Mouse (Mus musculus): Measurements from ENCODE around the gene Opalin.

DNA sequence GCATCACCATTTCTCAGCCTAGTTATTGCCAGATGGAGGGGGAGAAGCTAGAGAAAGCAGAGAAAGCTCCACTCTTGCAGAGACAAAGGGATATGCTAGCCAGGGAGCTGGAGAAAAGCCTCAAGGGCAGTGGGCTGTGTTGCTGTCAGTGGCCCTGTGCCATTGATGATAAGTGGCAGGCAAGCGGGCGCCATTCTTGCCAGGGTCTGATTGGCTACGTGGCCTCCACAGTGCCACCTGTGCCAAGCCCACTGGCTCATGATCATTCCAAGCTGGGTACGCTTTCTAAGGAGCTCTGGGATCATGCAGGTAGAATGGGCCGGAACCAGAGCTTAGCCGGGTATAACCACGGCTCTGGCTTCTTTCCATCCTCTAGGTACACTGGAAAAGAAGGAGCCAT lies 23.9 kb upstream of the Opalin start:
- no peak for TF ChIP-seq POLR2AphosphoS5 (IDR thresholded peaks at IDR 0.05; ENCODE audit: insufficient replicate concordance, low read depth, low read length)
- TF ChIP-seq CTCF (IDR thresholded peaks at IDR 0.05; ENCODE audit: low read depth, low read length) = no peak
- no peak for TF ChIP-seq GATA1 (IDR thresholded peaks at IDR 0.05; ENCODE audit: borderline replicate concordance, low read length)
- no peak for TF ChIP-seq TAL1 (conservative IDR thresholded peaks at IDR 0.05; ENCODE audit: low read depth, low read length)
- TF ChIP-seq GATA2 (IDR thresholded peaks at IDR 0.05; ENCODE audit: borderline replicate concordance, low read depth, low read length) = no peak

Measured in G1E (cell line).